Mouse (Mus musculus) left cerebral cortex, adult 6 months (tissue): ENCODE measurements around the gene Shank2. TPM values are rescaled to one million over a fixed set of nuclear protein-coding genes. Genes with fewer than 3 reads are reported as not detected.

Source experiments
- long read RNA-seq, 2 experiments: library from polyadenylated mRNA; unstranded; transcript quantifications; one replicate each; pipeline ENCODE4 v2.0.0; 2019 to 2020
- polyA plus RNA-seq: library from polyadenylated mRNA; unstranded; fragments of <200 nt; fragmentation: Nextera tagmentation; gene quantifications from 2 replicates; pipeline ENCODE4 v1.2.3, GENCODE M21; 2021

Gene Shank2
- 12.2 and 13.8 TPM in 2 replicates for polyA plus RNA-seq
- long read RNA-seq, experiment 1, partial matches to known transcripts: 0 of 62 reads
- long read RNA-seq, experiment 1, other reads (novel, unspliced or antisense): 62 of 62 reads
- long read RNA-seq, experiment 2, partial matches to known transcripts: 0 of 59 reads
- long read RNA-seq, experiment 2, other reads (novel, unspliced or antisense): 59 of 59 reads

DNA sequence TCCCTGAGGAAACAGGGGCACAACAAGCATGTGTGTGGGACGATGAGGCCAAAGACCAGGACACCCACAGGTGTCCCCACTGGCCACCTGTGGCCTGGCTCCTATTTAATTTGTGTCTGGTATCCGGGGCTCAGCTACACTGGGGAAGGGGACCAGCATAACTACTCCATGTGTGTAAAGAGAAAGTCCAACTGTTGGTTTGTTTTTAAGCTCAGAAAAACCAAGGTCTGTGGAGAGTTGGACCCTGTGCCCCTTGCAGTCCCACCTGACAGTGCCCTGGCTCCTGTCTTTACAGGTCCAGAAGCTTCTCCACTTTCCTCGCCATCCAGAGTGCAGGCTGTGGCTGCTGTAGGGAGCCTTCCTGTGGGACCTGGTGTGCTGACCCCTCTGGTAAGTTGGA lies at the start of gene Shank2:
Shank2 (plus strand) TSS at position 301 of the 400 bp plus-strand sequence.

DNA sequence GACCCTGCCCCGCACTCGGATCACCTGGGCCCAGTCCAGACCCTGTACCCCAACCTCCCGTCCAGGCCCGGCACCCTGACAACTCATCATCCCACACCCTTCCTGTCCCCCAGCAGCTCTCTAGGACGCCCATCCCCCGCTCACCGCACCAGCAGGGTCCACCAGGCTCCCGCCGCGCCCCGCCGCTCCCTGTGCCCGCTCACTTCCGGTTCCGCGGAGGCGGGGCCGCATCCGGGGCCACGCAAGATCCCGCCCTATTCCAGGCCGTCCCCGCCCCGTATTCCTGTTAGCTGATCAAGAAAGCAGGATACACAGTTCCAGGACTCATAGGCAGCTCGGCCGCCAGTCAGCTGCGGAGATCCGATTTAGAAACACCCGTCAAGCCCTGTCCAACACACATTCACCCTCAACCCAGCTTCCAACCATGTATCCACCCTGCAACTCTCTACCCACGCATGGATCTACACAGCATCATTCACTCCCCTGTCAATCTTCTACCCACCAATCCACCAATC lies 468.9 kb downstream of the Shank2 start, which contains the start of gene Cttn:
Cttn (minus strand) TSS at position 465 of the 515 bp plus-strand sequence.

Other genes starting within 250 kb of the Shank2 start
- 6.8 and 9.4 TPM in 2 replicates for gene Osbpl5, start 244.9 kb upstream of the Shank2 start, polyA plus RNA-seq
- gene Mrgprg, start 234.9 kb upstream of the Shank2 start, polyA plus RNA-seq: not detected in 2 replicates
- gene Mrgpre, start 217.4 kb upstream of the Shank2 start, polyA plus RNA-seq: 4.8 and 6.3 TPM in 2 replicates
- gene Nadsyn1, start 179.1 kb upstream of the Shank2 start, polyA plus RNA-seq: 1.5 and 2.2 TPM in 2 replicates
- 14.2 and 19.9 TPM in 2 replicates for gene Dhcr7, start 178.8 kb upstream of the Shank2 start, polyA plus RNA-seq
- not detected in 2 replicates for gene Gm498, start 135.1 kb upstream of the Shank2 start, polyA plus RNA-seq